Mouse (Mus musculus): ENCODE results near the gene Slc22a15. TPM values are rescaled to one million over a fixed set of nuclear protein-coding genes. Genes with fewer than 3 reads are reported as not detected.

Gene Slc22a15
- polyA plus RNA-seq, 1 experiment from 2014 or later: 5.1 TPM

DNA sequence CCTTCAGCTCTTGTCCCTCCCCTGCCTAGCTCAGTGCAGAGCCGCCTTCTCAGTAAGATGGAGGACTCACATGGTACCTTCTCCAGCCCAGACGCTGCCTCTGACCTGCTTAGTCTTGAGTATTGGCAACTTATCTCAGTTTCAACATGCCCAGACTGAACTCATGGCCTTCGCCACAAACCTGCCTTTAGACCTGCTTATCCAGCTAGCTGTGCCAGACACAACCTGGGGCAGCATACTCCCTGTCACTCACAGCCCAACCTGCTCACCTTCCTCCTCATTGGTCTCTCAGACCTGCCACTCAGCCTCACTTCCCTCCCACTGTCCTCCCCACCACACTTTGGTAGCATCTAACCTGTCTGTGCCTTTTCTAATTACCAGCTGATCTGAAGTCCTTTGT lies 108.2 kb downstream of the Slc22a15 start:
- H3K4me1 ChIP-seq (ENCODE audit: insufficient read depth): no peaks in the 10 kb centered on the region
- H3K4me3 ChIP-seq (ENCODE audit: low read depth, low read length): no peak overlapping the region
- no peak for TF ChIP-seq CTCF (IDR thresholded peaks at IDR 0.05; ENCODE audit: low read depth)
- H3K36me3 ChIP-seq (ENCODE audit: insufficient read depth): no peaks in the 10 kb centered on the region
- no peak overlapping the region for H3K9ac ChIP-seq
- H3K9me3 ChIP-seq (ENCODE audit: low read depth, low read length): no peaks in the 10 kb centered on the region; the same call in 1 of the 2 replicates
- H3K4me2 ChIP-seq: no peak overlapping the region
- H3K27me3 ChIP-seq (ENCODE audit: insufficient read depth, low read length): no peaks in the 10 kb centered on the region
- no peak overlapping the region for H3K27ac ChIP-seq (ENCODE audit: low read depth)
- no peak for ATAC-seq (ENCODE audit: insufficient read depth)
- no peak for DNase-seq
- 80% methylated on average over 3 of the region's 3 CpGs for WGBS

DNA sequence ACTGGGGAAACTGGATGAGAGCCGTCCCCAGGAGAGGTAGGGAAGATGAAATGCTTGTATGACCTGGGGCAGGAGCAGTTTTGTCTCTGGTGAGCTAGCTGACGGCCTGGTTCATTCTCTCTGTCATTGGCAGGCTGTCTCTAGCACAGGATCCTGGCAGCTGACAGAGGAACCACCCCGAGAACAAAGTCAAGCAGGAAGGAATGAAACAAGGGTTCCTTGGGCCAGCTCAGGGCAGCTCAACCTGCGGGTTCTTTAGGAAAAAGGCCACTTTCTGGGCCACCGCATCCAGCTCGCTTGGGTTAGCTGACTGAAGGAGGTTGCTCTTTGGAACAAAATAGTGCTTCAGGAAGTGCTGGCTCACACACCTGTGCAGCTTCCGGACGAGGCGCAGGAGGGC lies 109.5 kb downstream of the Slc22a15 start:
- H3K4me3 ChIP-seq (ENCODE audit: low read depth, low read length): no peak overlapping the region
- DNase-seq (no peak), ATAC-seq (ENCODE audit: insufficient read depth) (no peak)
- no peaks in the 10 kb centered on the region for H3K4me1 ChIP-seq (ENCODE audit: insufficient read depth)
- no peak for TF ChIP-seq CTCF (IDR thresholded peaks at IDR 0.05; ENCODE audit: low read depth)
- H3K9me3 ChIP-seq (ENCODE audit: low read depth, low read length): no peaks in the 10 kb centered on the region; the same call in 1 of the 2 replicates
- no peaks in the 10 kb centered on the region for H3K36me3 ChIP-seq (ENCODE audit: insufficient read depth)
- 72% methylated on average over 9 of the region's 9 CpGs for WGBS
- H3K9ac ChIP-seq: no peak overlapping the region
- H3K27ac ChIP-seq (ENCODE audit: low read depth): no peak overlapping the region
- no peak overlapping the region for H3K4me2 ChIP-seq
- no peaks in the 10 kb centered on the region for H3K27me3 ChIP-seq (ENCODE audit: insufficient read depth, low read length)

DNA sequence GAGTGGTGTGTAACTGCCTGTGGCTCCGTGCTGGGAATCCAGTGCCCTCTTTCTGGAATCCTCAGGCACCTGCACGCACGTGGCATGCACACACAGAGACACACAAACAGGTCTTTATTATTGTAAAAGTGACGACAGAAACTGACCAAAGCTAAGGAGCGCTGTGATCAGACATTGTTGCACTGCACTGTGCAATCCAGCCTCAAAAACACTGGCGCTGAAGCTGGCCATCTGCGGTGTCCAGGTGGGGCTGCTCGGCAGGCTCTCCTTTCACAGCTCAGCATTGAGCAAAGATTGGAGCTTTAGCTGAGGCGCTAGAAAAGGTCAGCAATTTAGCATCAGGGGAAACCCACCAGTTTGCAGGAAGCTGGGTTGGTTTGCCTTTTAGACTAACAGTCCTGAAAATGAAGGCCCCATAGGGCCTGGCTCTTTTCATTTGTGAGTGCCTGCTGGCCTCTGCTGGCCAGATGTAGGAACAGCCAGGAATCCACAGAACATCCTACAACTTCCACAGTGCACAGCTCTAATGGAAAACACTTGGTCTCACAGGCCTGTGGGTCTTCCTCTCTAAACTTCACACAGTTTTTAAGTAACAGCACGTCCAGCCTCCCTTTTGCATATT lies 111.8 kb downstream of the Slc22a15 start:
- no peak overlapping the region for H3K4me2 ChIP-seq
- peak; percentile 95 for TF ChIP-seq CTCF (IDR thresholded peaks at IDR 0.05; ENCODE audit: low read depth)
- DNase-seq (peak; percentile 91), ATAC-seq (ENCODE audit: insufficient read depth) (peak; percentile 78)
- no peaks in the 10 kb centered on the region for H3K9me3 ChIP-seq (ENCODE audit: low read depth, low read length)
- H3K9ac ChIP-seq: no peak overlapping the region
- H3K27ac ChIP-seq (ENCODE audit: low read depth): no peak overlapping the region
- no peaks in the 10 kb centered on the region for H3K27me3 ChIP-seq (ENCODE audit: insufficient read depth, low read length)
- no peak overlapping the region for H3K4me3 ChIP-seq (ENCODE audit: low read depth, low read length)
- WGBS: 61% methylated on average over 10 of the region's 10 CpGs
- no peaks in the 10 kb centered on the region for H3K36me3 ChIP-seq (ENCODE audit: insufficient read depth)
- no peaks in the 10 kb centered on the region for H3K4me1 ChIP-seq (ENCODE audit: insufficient read depth)

DNA sequence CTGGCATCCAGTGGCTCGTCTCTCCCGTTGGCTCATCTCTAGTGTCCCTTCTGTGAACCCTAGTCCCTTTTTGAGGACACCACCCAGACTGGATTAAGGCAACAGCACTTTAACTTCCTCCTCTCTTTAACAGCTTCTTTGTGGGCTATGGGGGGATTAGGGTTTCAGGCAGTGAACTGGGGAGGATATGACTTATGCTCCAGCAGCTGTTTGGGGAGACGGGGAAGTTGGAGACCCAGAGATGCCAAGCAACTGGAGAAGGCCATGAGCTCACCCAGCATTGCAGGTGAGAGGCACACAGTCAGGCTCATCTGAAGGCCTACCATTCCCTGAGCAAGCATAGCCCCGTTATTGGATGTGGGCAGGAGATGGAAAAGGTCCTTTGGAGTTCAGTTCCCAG lies 112.3 kb downstream of the Slc22a15 start:
- ATAC-seq (ENCODE audit: insufficient read depth) (0 out of 2 replicates have a peak, but pooled peaks have one; percentile 23), DNase-seq (no peak)
- Histone ChIP-seq H3K9ac (no peak overlapping the region), H3K36me3 (ENCODE audit: insufficient read depth) (no peaks in the 10 kb centered on the region), H3K27me3 (ENCODE audit: insufficient read depth, low read length) (no peaks in the 10 kb centered on the region), H3K9me3 (ENCODE audit: low read depth, low read length) (no peaks in the 10 kb centered on the region), H3K27ac (ENCODE audit: low read depth) (no peak overlapping the region), H3K4me1 (ENCODE audit: insufficient read depth) (no peaks in the 10 kb centered on the region), H3K4me3 (ENCODE audit: low read depth, low read length) (no peak overlapping the region), H3K4me2 (no peak overlapping the region)
- no peak for TF ChIP-seq CTCF (IDR thresholded peaks at IDR 0.05; ENCODE audit: low read depth)
- WGBS: 54% methylated on average over 4 of the region's 4 CpGs

DNA sequence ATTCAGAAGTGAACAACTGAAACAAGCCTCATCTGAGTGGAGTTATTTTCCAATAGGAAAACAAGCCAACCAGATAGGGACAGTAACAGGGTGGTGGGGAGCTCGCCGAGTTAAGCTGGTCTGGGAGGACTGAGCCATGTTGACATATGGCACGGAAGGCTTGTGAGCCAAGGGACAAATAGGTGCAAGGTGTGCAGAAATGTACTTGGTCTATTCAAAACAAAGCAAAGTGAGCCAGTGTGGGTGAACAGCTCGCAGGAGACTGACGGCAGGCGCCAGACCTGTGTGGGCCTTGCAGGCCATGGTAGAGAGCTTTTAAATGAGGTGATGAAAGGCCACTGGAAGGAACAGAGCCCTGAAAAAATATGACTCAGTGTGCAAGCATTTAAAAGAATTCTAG lies 116.6 kb downstream of the Slc22a15 start:
- WGBS: 76% methylated on average over 6 of the region's 6 CpGs
- Histone ChIP-seq H3K4me3 (ENCODE audit: low read depth, low read length) (no peak overlapping the region), H3K9me3 (ENCODE audit: low read depth, low read length) (no peaks in the 10 kb centered on the region), H3K4me2 (no peak overlapping the region), H3K4me1 (ENCODE audit: insufficient read depth) (peaks cover 19% of the 10 kb centered on the region), H3K27ac (ENCODE audit: low read depth) (no peak overlapping the region), H3K27me3 (ENCODE audit: insufficient read depth, low read length) (no peaks in the 10 kb centered on the region), H3K9ac (no peak overlapping the region), H3K36me3 (ENCODE audit: insufficient read depth) (no peaks in the 10 kb centered on the region)
- ATAC-seq (ENCODE audit: insufficient read depth): no peak
- no peak for TF ChIP-seq CTCF (IDR thresholded peaks at IDR 0.05; ENCODE audit: low read depth)
- DNase-seq: no peak

DNA sequence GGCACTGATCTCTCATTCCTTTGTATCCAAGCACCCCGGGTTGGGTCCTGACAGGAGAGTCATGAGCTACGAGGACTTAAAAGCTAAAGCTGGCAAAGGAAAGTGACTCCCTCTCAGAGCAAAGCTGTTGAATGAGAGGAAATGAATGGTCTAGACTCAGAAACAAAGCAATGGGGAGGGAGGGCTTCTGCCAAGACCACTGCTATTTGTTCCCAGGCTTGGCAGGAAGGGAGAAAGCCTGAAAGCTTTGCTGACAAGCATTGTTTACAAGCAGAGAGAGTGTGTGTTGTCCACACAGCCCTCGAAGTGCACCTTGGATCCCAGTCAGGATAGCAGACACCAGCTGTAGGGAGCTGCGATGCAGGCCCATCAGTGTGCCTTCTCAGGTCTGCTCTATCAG lies 117.3 kb downstream of the Slc22a15 start:
- Histone ChIP-seq H3K27me3 (ENCODE audit: insufficient read depth, low read length) (no peaks in the 10 kb centered on the region), H3K27ac (ENCODE audit: low read depth) (no peak overlapping the region; the same call in 1 of the 2 replicates), H3K9me3 (ENCODE audit: low read depth, low read length) (no peaks in the 10 kb centered on the region), H3K4me2 (no peak overlapping the region), H3K9ac (no peak overlapping the region), H3K4me3 (ENCODE audit: low read depth, low read length) (no peak overlapping the region), H3K36me3 (ENCODE audit: insufficient read depth) (no peaks in the 10 kb centered on the region), H3K4me1 (ENCODE audit: insufficient read depth) (peaks cover 19% of the 10 kb centered on the region)
- peak; percentile 23; the same call in 1 of the 2 replicates for ATAC-seq (ENCODE audit: insufficient read depth)
- no peak for TF ChIP-seq CTCF (IDR thresholded peaks at IDR 0.05; ENCODE audit: low read depth)
- DNase-seq: peak; percentile 68
- WGBS: 19% methylated on average over 4 of the region's 4 CpGs

DNA sequence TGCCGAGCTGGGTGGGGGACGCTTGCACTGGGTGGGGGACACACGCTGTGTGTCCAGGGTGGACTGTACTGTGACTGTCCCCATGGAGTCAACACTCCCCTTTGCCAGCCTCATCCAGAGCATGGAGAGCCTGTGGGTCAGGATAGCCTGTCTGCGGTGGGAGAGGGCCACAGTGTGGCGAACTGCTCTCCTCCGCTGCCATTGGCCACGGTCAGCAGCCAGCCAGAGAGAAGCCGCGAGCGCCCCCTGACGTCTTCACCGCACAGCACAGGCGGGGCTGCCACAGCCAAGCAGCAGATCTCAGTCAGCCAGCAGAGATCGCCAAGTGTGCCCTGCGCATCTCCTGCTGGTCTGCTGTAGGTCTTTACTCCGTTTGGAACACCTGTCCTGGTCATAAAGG lies 118.1 kb downstream of the Slc22a15 start:
- 7% methylated on average over 16 of the region's 16 CpGs for WGBS
- peak overlapping the region; percentile 44; the same call in 1 of the 2 replicates for H3K4me2 ChIP-seq
- peak; percentile 89 for ATAC-seq (ENCODE audit: insufficient read depth)

More for the DNA sequence above, 118.1 kb downstream of the Slc22a15 start:
- Histone ChIP-seq H3K4me3 (ENCODE audit: low read depth, low read length) (no peak overlapping the region), H3K27me3 (ENCODE audit: insufficient read depth, low read length) (no peaks in the 10 kb centered on the region), H3K27ac (ENCODE audit: low read depth) (no peak overlapping the region), H3K9me3 (ENCODE audit: low read depth, low read length) (no peaks in the 10 kb centered on the region), H3K4me1 (ENCODE audit: insufficient read depth) (peaks cover 19% of the 10 kb centered on the region), H3K9ac (no peak overlapping the region), H3K36me3 (ENCODE audit: insufficient read depth) (no peaks in the 10 kb centered on the region)
- TF ChIP-seq CTCF (IDR thresholded peaks at IDR 0.05; ENCODE audit: low read depth): peak; percentile 96
- peak; percentile 92 for DNase-seq

Other genes starting within 250 kb of the Slc22a15 start
- gene Mab21l3, start 75.5 kb downstream of the Slc22a15 start, polyA plus RNA-seq (2014; fragmentation: Nextera tagmentation; extraction: Ambion mirVana): 0.12 and 0.68 TPM in 2 replicates
- not detected in 2 replicates for gene Nhlh2, start 85.6 kb upstream of the Slc22a15 start, polyA plus RNA-seq (2014; fragmentation: Nextera tagmentation; extraction: Ambion mirVana)
- 0.43 and 3.6 TPM in 2 replicates for gene Casq2, start 162.0 kb upstream of the Slc22a15 start, polyA plus RNA-seq (2014; fragmentation: Nextera tagmentation; extraction: Ambion mirVana)

Data from lung, embryonic 14.5 days (tissue).